Mouse (Mus musculus) MEL (cell line): ENCODE measurements around the gene Gbx2. TPM values are rescaled to one million over a fixed set of nuclear protein-coding genes. Genes with fewer than 3 reads are reported as not detected.

Experiments used
- DNase-seq: peaks from one replicate; pipeline ENCODE4 v3.0.0; 2011; ENCODE audit warnings: low read depth, low spot score
- H3K27ac ChIP-seq: 2 replicates; pipeline ENCODE4 v1.5.1; 2012; ENCODE audit warnings: low read depth, mild to moderate bottlenecking, control low read depth, low read length, moderate library complexity; ENCODE audit not compliant: control insufficient read depth
- H3K27me3 ChIP-seq, 2 experiments: fragments of 150-350 bp in 1 of 2; sonication (generic) in 1 of 2; 2 replicates each; pipeline ENCODE4 v1.6.1; 2012; ENCODE audit warnings: low read length in 2 of 2, mild to moderate bottlenecking in 2 of 2, improper control_type of control experiment in 1 of 2, moderate library complexity in 1 of 2; ENCODE audit not compliant: insufficient read depth in 2 of 2, control insufficient read depth in 1 of 2
- H3K36me3 ChIP-seq, 2 experiments: 2 replicates each; pipeline ENCODE4 v1.6.1; 2012 to 2014; ENCODE audit warnings: low read length in 2 of 2, improper control_type of control experiment in 1 of 2, inconsistent platforms in 1 of 2, mild to moderate bottlenecking in 1 of 2; ENCODE audit not compliant: insufficient read depth in 2 of 2, control insufficient read depth in 1 of 2
- H3K4me1 ChIP-seq, 2 experiments: fragments of 150-350 bp in 1 of 2; sonication (generic) in 1 of 2; 2 replicates each; pipeline ENCODE4 v1.6.1; 2012; ENCODE audit warnings: low read length in 2 of 2, improper control_type of control experiment in 1 of 2, mild to moderate bottlenecking in 1 of 2; ENCODE audit not compliant: insufficient read depth in 2 of 2, control insufficient read depth in 1 of 2
- H3K4me3 ChIP-seq, 2 experiments: fragments of 150-350 bp in 1 of 2; sonication (generic) in 1 of 2; 2 replicates each; pipeline ENCODE4 v1.5.1; 2012; ENCODE audit warnings: low read depth in 2 of 2, low read length in 2 of 2, mild to moderate bottlenecking in 2 of 2, moderate library complexity in 2 of 2, control low read depth in 1 of 2, improper control_type of control experiment in 1 of 2; ENCODE audit not compliant: control insufficient read depth in 1 of 2, insufficient read depth in 1 of 2
- H3K79me2 ChIP-seq: 2 replicates; pipeline ENCODE4 v1.6.1; 2012; ENCODE audit warnings: mild to moderate bottlenecking, low read length, moderate library complexity; ENCODE audit not compliant: control insufficient read depth, poor library complexity, insufficient read depth
- H3K9ac ChIP-seq: 2 replicates; pipeline ENCODE4 v1.6.1; 2012; ENCODE audit warnings: low read depth, mild to moderate bottlenecking, control low read depth, low read length, moderate library complexity; ENCODE audit not compliant: control insufficient read depth, poor library complexity, severe bottlenecking
- H3K9me3 ChIP-seq: fragments of 150-350 bp; sonication (generic); replicated peaks from 2 replicates; pipeline ENCODE4 v1.6.1; 2012; ENCODE audit warnings: mild to moderate bottlenecking, low read length, improper control_type of control experiment, moderate library complexity; ENCODE audit not compliant: insufficient read depth
- CHD2 ChIP-seq: IDR thresholded peaks from 2 replicates; pipeline ENCODE4 v1.6.1; 2011; ENCODE audit warnings: low read length, improper control_type of control experiment
- EP300 ChIP-seq, 2 experiments: IDR thresholded peaks; 2 replicates each; pipeline ENCODE4 v1.6.1; 2011; ENCODE audit warnings: improper control_type of control experiment in 2 of 2, low read length in 2 of 2, low read depth in 1 of 2, mild to moderate bottlenecking in 1 of 2
- ETS1 ChIP-seq: IDR thresholded peaks from 2 replicates; pipeline ENCODE4 v1.6.1; 2012; ENCODE audit warnings: low read depth, mild to moderate bottlenecking, inconsistent platforms, low read length, improper control_type of control experiment, moderate library complexity
- HCFC1 ChIP-seq: IDR thresholded peaks from 2 replicates; pipeline ENCODE4 v1.6.1; 2012; ENCODE audit warnings: low read depth, mild to moderate bottlenecking, inconsistent platforms, low read length, improper control_type of control experiment, moderate library complexity
- KAT2A ChIP-seq: conservative IDR thresholded peaks from 2 replicates; pipeline ENCODE4 v1.6.1; 2012; ENCODE audit warnings: low read depth, low read length, improper control_type of control experiment, inconsistent platforms
- MAX ChIP-seq: IDR thresholded peaks from 2 replicates; pipeline ENCODE4 v1.6.1; 2011; ENCODE audit warnings: low read length, improper control_type of control experiment
- MYB ChIP-seq: IDR thresholded peaks from 2 replicates; pipeline ENCODE4 v1.6.1; 2011; ENCODE audit warnings: mild to moderate bottlenecking, low read depth, low read length, improper control_type of control experiment
- MYC ChIP-seq: IDR thresholded peaks from 2 replicates; pipeline ENCODE4 v1.6.1; 2011; ENCODE audit warnings: low read depth, mild to moderate bottlenecking, low read length, improper control_type of control experiment, moderate library complexity
- NELFE ChIP-seq: IDR thresholded peaks from 2 replicates; pipeline ENCODE4 v1.6.1; 2011; ENCODE audit warnings: low read depth, low read length, improper control_type of control experiment
- POLR2AphosphoS5 ChIP-seq: IDR thresholded peaks from 2 replicates; pipeline ENCODE4 v1.6.1; 2012; ENCODE audit warnings: low read depth, borderline replicate concordance, mild to moderate bottlenecking, inconsistent platforms, low read length, moderate library complexity, mixed read lengths
- RAD21 ChIP-seq: IDR thresholded peaks from 2 replicates; pipeline ENCODE4 v1.6.1; 2011; ENCODE audit warnings: mild to moderate bottlenecking, low read depth, low read length, improper control_type of control experiment
- RCOR1 ChIP-seq: IDR thresholded peaks from 2 replicates; pipeline ENCODE4 v1.6.1; 2012; ENCODE audit warnings: low read depth, mild to moderate bottlenecking, inconsistent platforms, low read length, improper control_type of control experiment
- SIN3A ChIP-seq: IDR thresholded peaks from 2 replicates; pipeline ENCODE4 v1.6.1; 2012; ENCODE audit warnings: low read length, improper control_type of control experiment, inconsistent platforms
- SMC3 ChIP-seq: IDR thresholded peaks from 2 replicates; pipeline ENCODE4 v1.6.1; 2011; ENCODE audit warnings: low read depth, low read length, improper control_type of control experiment
- TCF12 ChIP-seq: IDR thresholded peaks from 2 replicates; pipeline ENCODE4 v1.6.1; 2014; ENCODE audit warnings: low read depth, mild to moderate bottlenecking, inconsistent platforms, low read length, improper control_type of control experiment, moderate library complexity
- UBTF ChIP-seq: IDR thresholded peaks from 2 replicates; pipeline ENCODE4 v1.6.1; 2012; ENCODE audit warnings: low read depth, mild to moderate bottlenecking, inconsistent platforms, low read length, improper control_type of control experiment, moderate library complexity, borderline replicate concordance; ENCODE audit not compliant: insufficient read depth
- USF2 ChIP-seq, 2 experiments: IDR thresholded peaks; 2 replicates each; pipeline ENCODE4 v1.6.1; 2011 to 2012; ENCODE audit warnings: improper control_type of control experiment in 2 of 2, low read length in 2 of 2, borderline replicate concordance in 1 of 2, inconsistent platforms in 1 of 2, low read depth in 1 of 2, mild to moderate bottlenecking in 1 of 2; ENCODE audit not compliant: insufficient read depth in 1 of 2
- polyA plus RNA-seq, 2 experiments: library from polyadenylated mRNA; stranded (reverse) in 1 of 2; unstranded in 1 of 2; fragments of >175 nt in 1 of 2; fragments of >200 nt in 1 of 2; gene quantifications; 2 replicates each; pipeline versions ENCODE4 v1.2.1 to v1.2.4; 2012; ENCODE audit warnings: low replicate concordance in 2 of 2, low read depth in 1 of 2; ENCODE audit not compliant: insufficient read length in 2 of 2, insufficient read depth in 1 of 2, missing spikeins in 1 of 2
- total RNA-seq: library from RNA; depleted of rRNA; stranded (reverse); fragments of 300-350 nt; gene quantifications from 2 replicates; pipeline ENCODE4 v1.2.3, GENCODE M21; 2012

The Gbx2 gene
- total and polyA plus RNA-seq, 3 experiments, result not detected

GRCm38 (mm10) chr1:89891400-89891799 is 39.6 kb downstream of the Gbx2 start:
- H3K4me1 ChIP-seq, result no peaks in the 10 kb centered on the region
- DNase-seq, result no peak
- no peak overlapping the region for H3K27ac ChIP-seq
- no peaks in the 10 kb centered on the region for H3K9me3 ChIP-seq
- H3K27me3 ChIP-seq, result no peaks in the 10 kb centered on the region; a peak in 1 of 4 replicates
- no peak overlapping the region for H3K4me3 ChIP-seq
- no peak overlapping the region for H3K9ac ChIP-seq
- H3K36me3 ChIP-seq, result no peaks in the 10 kb centered on the region
- no peaks in the 10 kb centered on the region for H3K79me2 ChIP-seq
- TF ChIP-seq ETS1, result no peak
- TF ChIP-seq MYC, result no peak
- no peak for TF ChIP-seq KAT2A
- no peak for TF ChIP-seq RCOR1
- no peak for TF ChIP-seq MAX
- TF ChIP-seq EP300 (IDR thresholded peaks at IDR 0.05; ENCODE audit: low read depth in 1 of 2, low read length in 2 of 2), result no peak
- TF ChIP-seq HCFC1, result no peak
- no peak for TF ChIP-seq NELFE
- TF ChIP-seq UBTF, result no peak
- TF ChIP-seq, all 39 proteins: peak for 0

- H3K4me3 ChIP-seq, result no peak overlapping the region
- H3K79me2 ChIP-seq, result no peaks in the 10 kb centered on the region
- TF ChIP-seq SMC3, result no peak
- no peak for TF ChIP-seq POLR2AphosphoS5
- no peak for TF ChIP-seq RAD21
- TF ChIP-seq SIN3A, result no peak
- no peak for TF ChIP-seq MAX
- no peak for TF ChIP-seq CHD2
- TF ChIP-seq MYB, result no peak
- no peak for TF ChIP-seq USF2 (IDR thresholded peaks at IDR 0.05; ENCODE audit: borderline replicate concordance in 1 of 2, insufficient read depth in 1 of 2, low read depth in 1 of 2, low read length in 2 of 2)
- TF ChIP-seq TCF12, result no peak
- DNase-seq, result no peak
- H3K9ac ChIP-seq, result no peak overlapping the region
- no peaks in the 10 kb centered on the region for H3K27me3 ChIP-seq
- H3K36me3 ChIP-seq, result no peaks in the 10 kb centered on the region
- H3K27ac ChIP-seq, result no peak overlapping the region
- no peaks in the 10 kb centered on the region for H3K4me1 ChIP-seq
- no peaks in the 10 kb centered on the region for H3K9me3 ChIP-seq
These were observed 45.3 kb downstream of the Gbx2 start for GRCm38 (mm10) chr1:89885696-89886095.
